Mouse (Mus musculus): ENCODE data around the gene Scd3.
"Not testable (repeated sequence)": the region's sequence is repeated elsewhere in the genome, so short reads cannot be mapped to it uniquely, and the experiment has no call there.

Gene Scd3

GRCm38 (mm10) chr19:44275418-44275817 is 72.3 kb downstream of the Scd3 start:
- no peak for DNase-seq

GRCm38 (mm10) chr19:44276861-44277260 is 73.8 kb downstream of the Scd3 start:
- DNase-seq = no peak

GRCm38 (mm10) chr19:44277931-44278330 is 74.9 kb downstream of the Scd3 start:
- no peak for DNase-seq

GRCm38 (mm10) chr19:44280755-44281154 is 77.7 kb downstream of the Scd3 start:
- no peak for DNase-seq

GRCm38 (mm10) chr19:44281825-44282447 is 78.9 kb downstream of the Scd3 start:
- not testable (repeated sequence) for DNase-seq

GRCm38 (mm10) chr19:44282534-44283156 is 79.6 kb downstream of the Scd3 start:
- DNase-seq = no peak

GRCm38 (mm10) chr19:44283157-44284024 is 80.3 kb downstream of the Scd3 start:
- DNase-seq = no peak

GRCm38 (mm10) chr19:44284025-44284695 is 81.1 kb downstream of the Scd3 start:
- peak; percentile 93 for DNase-seq

- no peak for DNase-seq
These were observed 81.7 kb downstream of the Scd3 start for GRCm38 (mm10) chr19:44284723-44285122.

GRCm38 (mm10) chr19:44285554-44285953 is 82.5 kb downstream of the Scd3 start:
- DNase-seq = no peak

- no peak for DNase-seq
These were observed 83.0 kb downstream of the Scd3 start for GRCm38 (mm10) chr19:44286109-44286508.

GRCm38 (mm10) chr19:44287415-44288110 is 84.5 kb downstream of the Scd3 start:
- DNase-seq = no peak

- no peak for DNase-seq
These were observed 89.0 kb downstream of the Scd3 start for GRCm38 (mm10) chr19:44292083-44292482.

- DNase-seq = no peak
These were observed 89.4 kb downstream of the Scd3 start for GRCm38 (mm10) chr19:44292483-44292882.

GRCm38 (mm10) chr19:44292941-44293768 is 90.1 kb downstream of the Scd3 start, which contains the start of gene Scd2:
Gene Scd2 (plus strand): TSS chr19:44293674.
- DNase-seq = no peak
